Mouse (Mus musculus): Measurements from ENCODE around the gene Alad.

DNA sequence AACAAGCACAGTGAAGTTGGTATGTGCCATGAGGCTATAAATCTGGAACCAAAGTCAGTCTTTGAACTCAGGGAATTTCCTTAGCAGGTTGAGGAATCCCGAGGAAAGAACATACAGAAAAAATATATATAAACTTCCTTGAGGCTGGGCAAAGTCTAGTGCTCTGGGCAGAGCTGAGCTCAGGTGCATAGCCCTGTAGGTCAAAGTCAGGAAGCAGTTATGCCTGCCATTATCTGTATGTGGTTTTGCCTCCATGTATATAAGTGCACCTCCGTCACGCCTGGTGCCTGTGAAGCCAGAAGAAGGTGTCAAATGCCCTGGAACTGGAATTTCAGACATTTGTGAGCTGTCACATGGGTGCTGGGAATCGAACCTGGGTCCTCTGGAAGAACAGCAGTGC, 18.9 kb downstream of the Alad start:
- TF ChIP-seq POLR2A (IDR thresholded peaks at IDR 0.05; ENCODE audit: borderline replicate concordance, extremely low read depth, insufficient read depth, insufficient read length, poor library complexity, severe bottlenecking): no peak
- TF ChIP-seq CTCF (IDR thresholded peaks at IDR 0.05; ENCODE audit: borderline replicate concordance, extremely low read depth, insufficient read depth, insufficient read length): no peak

Measured in brain, embryonic 14.5 days (tissue).